Mouse (Mus musculus) lung, postnatal 0 days (tissue): Measurements from ENCODE around the gene Gnl3l. TPM values are rescaled to one million over a fixed set of nuclear protein-coding genes. Genes with fewer than 3 reads are reported as not detected.

Source experiments
- ATAC-seq: fragments of 200-750 bp; cut with Nextera tagmentation; 2 replicates; pipeline ENCODE4 v1.8.0; 2017; ENCODE audit warnings: moderate library complexity
- DNase-seq: peaks from one replicate; pipeline ENCODE4 v3.0.0-alpha.2; 2016; ENCODE audit warnings: low spot score
- H3K27ac ChIP-seq: fragments of 300-500 bp; sonication (generic); 2 replicates; pipeline ENCODE4 v1.5.1; 2014; ENCODE audit warnings: antibody characterized with exemption, mild to moderate bottlenecking, low read length, mixed read lengths
- H3K27me3 ChIP-seq: fragments of 300-500 bp; sonication (generic); replicated peaks from 2 replicates; pipeline ENCODE4 v1.6.1; 2014; ENCODE audit warnings: low read length, mixed read lengths; ENCODE audit not compliant: insufficient read depth
- H3K36me3 ChIP-seq: fragments of 300-500 bp; sonication (generic); 2 replicates; pipeline ENCODE4 v1.6.1; 2014; ENCODE audit warnings: low read length, mixed read lengths; ENCODE audit not compliant: insufficient read depth
- H3K4me1 ChIP-seq: fragments of 300-500 bp; sonication (generic); 2 replicates; pipeline ENCODE4 v1.6.1; 2014; ENCODE audit warnings: antibody characterized with exemption, low read depth, low read length, mixed read lengths; ENCODE audit not compliant: insufficient read depth
- H3K4me2 ChIP-seq: fragments of 300-500 bp; sonication (generic); replicated peaks from 2 replicates; pipeline ENCODE4 v1.6.1; 2014; ENCODE audit warnings: low read depth, mild to moderate bottlenecking, low read length, moderate library complexity, mixed read lengths
- H3K4me3 ChIP-seq: fragments of 300-500 bp; sonication (generic); 2 replicates; pipeline ENCODE4 v1.5.1; 2014; ENCODE audit warnings: low read depth, low read length
- H3K9ac ChIP-seq: fragments of 300-500 bp; sonication (generic); replicated peaks from 2 replicates; pipeline ENCODE4 v1.6.1; 2014; ENCODE audit warnings: low read depth, mild to moderate bottlenecking
- H3K9me3 ChIP-seq: fragments of 300-500 bp; sonication (generic); 2 replicates; pipeline ENCODE4 v1.6.1; 2016; ENCODE audit warnings: low read length, mixed read lengths
- CTCF ChIP-seq: IDR thresholded peaks from 2 replicates; pipeline ENCODE4 v1.5.1; 2016; ENCODE audit warnings: antibody characterized with exemption, mild to moderate bottlenecking
- EP300 ChIP-seq: IDR thresholded peaks from 2 replicates; pipeline ENCODE4 v1.6.1; 2016; ENCODE audit warnings: antibody characterized with exemption, mild to moderate bottlenecking, control low read depth
- WGBS: fragments of 180-500 bp; shearing (Covaris S2); extraction: QIAGEN DNeasy Blood & Tissue Kit; methylation state at CpG from one replicate; pipeline ENCODE4 v1.1.7; 2014; 5-methylcytosine and 5-hydroxymethylcytosine counted together
- polyA plus RNA-seq: library from polyadenylated mRNA; unstranded; fragments of >200 nt; fragmentation: Nextera tagmentation; extraction: Ambion mirVana; gene quantifications from 2 replicates; pipeline ENCODE4 v1.2.1, GENCODE M21; 2015

The Gnl3l gene
- polyA plus RNA-seq, result 11.9 and 13.0 TPM in 2 replicates

- Histone ChIP-seq H3K9ac (0 out of 2 replicates have a peak within 1 kb of the TSS, but pooled peaks have one; percentile 8), H3K4me2 (peak within 1 kb of the TSS; percentile 54), H3K36me3 (no peaks in the 10 kb centered on the region), H3K27ac (peak within 1 kb of the TSS; percentile 68), H3K4me3 (peak within 1 kb of the TSS; percentile 41), H3K27me3 (no peaks in the 10 kb centered on the region), H3K9me3 (no peaks in the 10 kb centered on the region), H3K4me1 (no peaks in the 10 kb centered on the region)
- 17% methylated on average over 40 of the region's 43 CpGs for WGBS
- ATAC-seq (peak; percentile 99), DNase-seq (peak; percentile 94)
- TF ChIP-seq CTCF, result peak; percentile 75
- TF ChIP-seq EP300, result no peak
These were observed at the start of gene Gnl3l for GRCm38 (mm10) chrX:151016938-151017877. Gene Gnl3l, minus strand, starts transcription at chrX:151017322.

GRCm38 (mm10) chrX:151066071-151066666 is 49.0 kb upstream of the Gnl3l start:
- WGBS, result 76% methylated on average over 7 of the region's 7 CpGs
- ATAC-seq (no peak), DNase-seq (no peak)
- no peaks in the 10 kb centered on the region for H3K27me3 ChIP-seq
- H3K4me2 ChIP-seq, result no peak overlapping the region
- no peak overlapping the region for H3K4me3 ChIP-seq
- H3K36me3 ChIP-seq, result no peaks in the 10 kb centered on the region
- no peak overlapping the region for H3K27ac ChIP-seq
- TF ChIP-seq CTCF, result no peak
- no peak for TF ChIP-seq EP300
- H3K4me1 ChIP-seq, result no peaks in the 10 kb centered on the region
- no peak overlapping the region for H3K9ac ChIP-seq
- no peaks in the 10 kb centered on the region for H3K9me3 ChIP-seq

- Histone ChIP-seq H3K4me2 (no peak overlapping the region), H3K27me3 (no peaks in the 10 kb centered on the region), H3K36me3 (no peaks in the 10 kb centered on the region), H3K27ac (no peak overlapping the region), H3K4me1 (no peaks in the 10 kb centered on the region), H3K9me3 (no peaks in the 10 kb centered on the region), H3K9ac (no peak overlapping the region), H3K4me3 (no peak overlapping the region)
- TF ChIP-seq CTCF (no peak), EP300 (no peak)
- WGBS, result 60% methylated on average over 3 of the region's 3 CpGs
- ATAC-seq (no peak), DNase-seq (no peak)
These were observed 44.6 kb upstream of the Gnl3l start for GRCm38 (mm10) chrX:151061615-151062299.

- Histone ChIP-seq H3K4me1 (no peaks in the 10 kb centered on the region), H3K4me2 (no peak overlapping the region), H3K4me3 (no peak overlapping the region), H3K27ac (no peak overlapping the region), H3K27me3 (no peaks in the 10 kb centered on the region), H3K9me3 (no peaks in the 10 kb centered on the region), H3K9ac (no peak overlapping the region), H3K36me3 (no peaks in the 10 kb centered on the region)
- ATAC-seq (no peak), DNase-seq (peak; percentile 21)
- TF ChIP-seq CTCF, result no peak
- TF ChIP-seq EP300, result no peak
- WGBS, result 80% methylated on average over 1 of the region's 1 CpGs
These were observed 42.2 kb upstream of the Gnl3l start for GRCm38 (mm10) chrX:151059346-151059745.

- peak; percentile 51 for DNase-seq
- no peaks in the 10 kb centered on the region; the same call in 1 of the 2 replicates for H3K4me1 ChIP-seq
- no peaks in the 10 kb centered on the region for H3K27me3 ChIP-seq
- no peaks in the 10 kb centered on the region for H3K9me3 ChIP-seq
- no peak overlapping the region for H3K9ac ChIP-seq
- 36% methylated on average over 1 of the region's 1 CpGs for WGBS
- peak; percentile 84 for ATAC-seq
- no peak overlapping the region for H3K4me2 ChIP-seq
- no peaks in the 10 kb centered on the region for H3K36me3 ChIP-seq
- TF ChIP-seq CTCF, result 0 out of 2 replicates have a peak, but pooled peaks have one; percentile 9
- TF ChIP-seq EP300, result no peak
- H3K4me3 ChIP-seq, result no peak overlapping the region
- H3K27ac ChIP-seq, result no peak overlapping the region
These were observed 38.4 kb upstream of the Gnl3l start for GRCm38 (mm10) chrX:151055559-151055958.

- ATAC-seq (peak; percentile 45), DNase-seq (peak; percentile 22)
- no peak overlapping the region for H3K9ac ChIP-seq
- no peak overlapping the region for H3K4me3 ChIP-seq
- no peak overlapping the region for H3K27ac ChIP-seq
- H3K4me1 ChIP-seq, result no peaks in the 10 kb centered on the region; the same call in 1 of the 2 replicates
- 27% methylated on average over 3 of the region's 6 CpGs for WGBS
- no peaks in the 10 kb centered on the region for H3K36me3 ChIP-seq
- no peaks in the 10 kb centered on the region for H3K9me3 ChIP-seq
- no peaks in the 10 kb centered on the region for H3K27me3 ChIP-seq
- TF ChIP-seq EP300, result no peak
- no peak for TF ChIP-seq CTCF
- H3K4me2 ChIP-seq, result no peak overlapping the region
These were observed 37.4 kb upstream of the Gnl3l start for GRCm38 (mm10) chrX:151054489-151054888.
